Mouse (Mus musculus): Measurements from ENCODE around the gene Ptp4a2.

The Ptp4a2 gene

DNA sequence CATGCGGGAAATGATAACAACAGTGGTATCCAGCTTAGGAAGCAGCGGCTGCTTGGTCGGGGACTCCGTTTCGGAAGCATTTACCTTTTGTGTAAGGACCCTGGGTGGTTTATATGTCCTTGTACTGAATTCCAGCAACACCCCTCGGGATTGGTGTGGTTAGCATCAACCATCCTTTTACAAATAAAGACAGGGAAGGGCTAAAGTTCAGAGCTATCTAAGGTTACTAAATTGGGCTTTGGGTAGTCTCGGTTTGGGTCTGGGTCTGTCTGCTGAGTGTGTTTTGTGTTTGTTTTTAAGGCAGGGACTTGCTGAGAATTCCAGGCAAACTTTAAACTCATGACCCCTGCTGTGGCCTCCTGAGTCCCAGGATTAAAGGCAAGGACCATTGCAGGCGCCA, 15.2 kb upstream of the Ptp4a2 start:
- in situ Hi-C loops (cut with MseI, MboI): no loop called here

DNA sequence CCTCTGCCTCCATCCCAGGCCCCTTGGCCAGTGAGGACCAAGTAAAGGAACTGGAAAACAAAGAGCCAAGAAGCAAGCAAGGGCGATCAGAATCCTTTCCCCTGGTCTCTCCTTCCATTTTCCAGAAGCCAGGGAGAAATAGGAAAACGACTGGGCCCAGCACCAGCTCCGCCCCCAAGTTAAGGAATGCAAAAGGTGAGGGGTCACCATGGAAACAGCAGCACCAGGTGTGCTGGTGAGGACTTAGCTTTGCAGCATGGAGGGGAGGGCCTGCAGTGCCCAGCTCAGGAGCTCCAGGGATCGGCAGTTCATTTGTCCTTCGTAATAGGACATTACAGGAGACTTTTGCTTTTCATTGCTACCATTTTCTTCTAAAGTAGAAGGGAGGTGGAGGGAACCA, 13.0 kb upstream of the Ptp4a2 start:
- in situ Hi-C loops (cut with MseI, MboI): no loop called here

DNA sequence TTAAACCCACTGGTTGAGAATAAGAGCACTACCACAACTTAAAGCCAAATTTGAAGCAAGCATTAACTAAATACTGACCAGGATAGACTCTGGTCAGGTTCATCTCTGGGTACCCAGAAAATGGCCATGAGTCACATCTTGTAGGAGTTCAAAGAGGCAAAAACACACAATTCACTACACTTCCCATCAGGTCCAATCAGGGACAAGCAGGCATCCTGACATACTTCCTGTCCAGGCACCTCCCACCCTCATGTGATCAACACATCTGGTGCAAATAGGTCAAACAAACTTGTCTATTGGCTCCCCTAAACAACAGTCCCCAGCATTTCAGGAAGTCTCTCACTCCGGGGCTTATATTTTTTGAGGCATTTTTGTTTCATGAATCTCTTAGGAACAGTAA, 7.7 kb upstream of the Ptp4a2 start:
- in situ Hi-C loops (cut with MseI, MboI): no loop called here

DNA sequence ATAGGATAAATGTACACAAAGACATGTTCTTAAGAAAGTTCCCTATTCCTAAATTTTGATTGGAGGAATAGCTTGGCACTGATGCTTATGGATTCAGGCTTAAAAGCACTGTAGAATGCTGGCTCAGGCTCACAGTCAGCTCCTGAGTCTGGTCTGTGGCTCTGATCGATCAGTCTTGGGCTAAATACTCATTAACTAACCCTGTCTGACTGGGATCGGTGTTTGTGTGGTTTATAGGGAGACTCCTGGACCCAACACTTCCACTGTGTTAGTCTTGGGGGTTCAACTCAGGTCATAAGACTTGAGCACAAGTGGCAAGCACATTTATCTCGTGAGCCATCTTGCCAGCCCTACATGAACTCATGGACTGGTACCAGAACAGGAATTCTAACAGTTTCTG, 6.0 kb upstream of the Ptp4a2 start:
- in situ Hi-C loops (cut with MseI, MboI): no loop called here

DNA sequence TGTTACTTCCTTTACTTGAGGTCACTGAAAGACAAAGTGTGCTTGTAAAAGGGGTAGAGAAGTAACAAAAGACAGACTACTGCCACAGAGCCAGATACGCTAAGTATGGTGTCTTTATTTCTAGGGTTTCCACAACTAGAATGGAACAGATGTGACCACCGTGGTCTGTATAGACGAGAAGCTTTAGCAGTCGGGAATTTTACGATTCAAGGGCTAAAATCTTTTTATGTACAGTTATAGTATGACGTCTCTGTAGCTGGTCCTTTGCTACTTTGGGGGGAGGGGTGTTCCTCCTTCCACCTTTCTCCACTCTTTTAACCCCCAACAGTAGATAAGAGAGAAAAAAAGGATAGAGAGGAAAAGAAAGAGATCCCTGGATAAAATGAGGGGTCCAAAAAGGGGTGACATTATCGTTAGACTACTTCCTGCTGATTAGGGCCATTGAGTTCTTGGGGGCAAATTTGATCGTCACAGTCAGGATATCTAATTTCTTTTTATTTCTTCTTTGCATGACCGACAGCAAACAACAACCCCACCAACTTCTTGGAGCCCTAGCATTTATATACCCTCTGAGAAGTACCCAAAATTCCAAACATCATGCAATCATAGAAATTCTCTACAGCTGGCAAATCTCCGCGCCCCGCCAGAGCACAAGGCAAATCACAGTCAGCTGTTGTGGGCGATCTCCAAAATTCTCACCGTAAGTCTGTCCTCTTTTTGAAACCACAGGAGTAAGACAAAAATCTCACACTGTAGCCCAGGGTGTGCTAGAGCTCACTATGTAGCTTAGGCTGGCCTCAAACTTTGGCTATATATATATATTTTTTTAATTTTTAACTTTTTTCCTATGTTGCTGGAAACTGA, 818 bp downstream of the Ptp4a2 start:
- in situ Hi-C loops (cut with MseI, MboI): no loop called here

DNA sequence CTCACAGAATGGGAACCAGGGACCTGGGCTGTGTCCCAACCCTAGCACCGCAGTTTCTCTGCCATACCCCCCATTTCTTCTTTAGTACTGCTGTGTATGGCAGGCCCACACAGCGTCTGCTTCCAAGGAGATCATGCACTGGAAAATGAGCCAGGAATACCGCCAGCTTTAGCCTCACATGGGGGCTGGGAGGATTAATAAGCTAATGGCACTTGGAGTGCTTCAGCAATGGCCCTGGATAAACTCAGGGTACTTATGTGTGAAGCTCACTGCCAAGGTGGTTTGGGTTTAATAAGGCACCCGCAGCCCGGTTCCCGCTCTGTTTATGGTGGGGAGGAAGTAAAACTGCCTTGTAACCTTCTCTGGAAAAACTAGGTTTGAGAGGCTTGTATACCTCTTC, 6.6 kb downstream of the Ptp4a2 start:
- in situ Hi-C loops (cut with MseI, MboI): no loop called here

DNA sequence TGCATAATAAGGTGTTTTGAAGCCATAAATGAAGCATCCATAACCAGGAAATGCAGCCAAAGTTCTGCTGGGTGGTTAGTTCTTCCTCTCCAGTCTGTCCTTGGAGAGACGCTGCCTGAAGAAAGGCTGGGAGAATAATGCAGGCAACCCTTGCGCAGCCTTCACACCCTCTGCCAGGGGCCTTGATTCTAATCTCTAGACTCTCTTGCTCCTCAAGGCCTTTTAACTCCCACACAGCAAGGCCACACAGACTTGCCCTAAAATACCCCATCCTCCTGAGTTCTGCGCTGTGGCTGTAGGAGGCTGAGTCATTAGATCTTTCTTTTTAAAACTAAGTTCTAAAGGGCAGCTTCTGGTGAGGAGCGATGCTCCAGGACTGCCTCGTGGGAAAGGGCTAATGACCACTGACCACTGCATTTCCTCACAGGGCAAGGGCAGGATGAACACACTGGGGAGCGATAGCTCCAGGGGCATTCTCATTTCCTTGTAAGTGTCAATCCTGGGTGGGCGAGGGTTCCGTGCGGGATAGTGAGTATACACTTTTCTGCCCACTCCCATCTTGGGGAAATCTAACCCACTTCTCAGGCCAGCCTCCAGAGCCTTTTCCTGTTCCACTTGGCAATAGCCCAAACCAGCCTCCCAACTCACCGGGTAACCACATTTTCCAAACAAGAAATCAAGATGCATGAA, 7.6 kb downstream of the Ptp4a2 start:
- in situ Hi-C loops (cut with MseI, MboI): no loop called here

DNA sequence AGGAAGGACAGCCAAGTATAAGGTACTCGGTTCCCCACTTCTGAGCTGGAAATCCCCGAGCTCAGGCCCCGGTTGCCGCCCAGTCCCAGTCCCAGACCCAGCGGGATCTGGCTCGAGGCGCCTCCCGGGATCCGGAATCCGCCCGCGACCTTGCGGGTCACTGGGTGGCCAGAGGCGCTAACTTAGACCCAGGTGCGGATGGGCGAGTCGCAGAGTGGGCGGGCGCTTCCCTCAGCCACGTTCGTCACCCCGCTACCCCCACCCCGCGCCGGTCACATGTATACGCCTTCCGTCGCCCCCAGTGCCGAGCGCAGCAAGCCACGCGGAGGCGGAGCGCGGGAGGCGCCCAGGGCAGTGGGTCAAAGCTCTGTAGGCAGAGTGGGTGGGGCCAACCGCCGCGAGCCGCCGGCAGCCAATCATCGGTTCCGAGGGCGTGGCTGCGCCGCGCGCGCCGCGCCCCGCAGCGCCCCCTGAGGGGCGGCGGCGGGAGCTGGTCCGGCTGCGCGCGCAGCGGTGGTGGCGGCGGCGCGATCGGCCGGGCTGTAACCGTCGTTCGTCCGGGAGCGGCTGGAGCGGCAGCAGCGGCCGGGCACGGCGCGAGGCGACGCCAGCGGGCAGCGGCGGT, 8.8 kb downstream of the Ptp4a2 start:
- in situ Hi-C loops (cut with MseI, MboI): no loop called here

DNA sequence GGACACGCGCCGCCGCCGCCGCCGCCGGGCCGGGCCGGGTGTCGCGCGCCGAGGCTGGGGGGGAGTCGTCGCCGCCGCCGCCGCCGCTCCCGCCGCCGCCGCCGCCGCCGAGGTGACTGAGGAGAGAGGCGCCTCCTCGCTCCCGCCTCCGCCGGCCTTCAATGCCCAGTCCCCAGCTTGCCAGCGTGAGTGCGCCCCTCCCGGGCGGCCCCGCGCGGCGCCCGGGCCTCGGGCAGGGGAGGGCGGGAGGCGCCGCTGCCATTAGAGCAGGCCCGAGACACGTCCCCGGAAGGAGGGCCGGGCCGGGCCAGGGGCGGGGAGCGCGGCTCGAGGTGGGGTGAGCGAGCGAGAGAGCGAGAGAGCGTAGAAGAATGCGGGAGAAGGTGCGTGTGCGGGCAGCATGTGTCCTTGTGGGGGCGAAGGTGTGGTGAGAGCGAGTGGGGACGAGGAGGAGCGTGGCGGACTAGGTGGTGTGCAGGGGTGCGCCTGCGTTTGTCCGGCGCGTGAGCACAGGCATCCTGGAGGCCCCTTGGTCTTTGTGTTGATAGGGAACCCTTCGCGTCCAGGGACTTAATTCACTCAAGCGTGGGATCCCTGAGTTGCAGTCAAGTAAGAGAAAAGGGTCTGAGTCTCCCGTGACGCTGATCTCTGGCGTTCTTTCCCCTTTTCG, 9.5 kb downstream of the Ptp4a2 start:
- in situ Hi-C loops (cut with MseI, MboI): no loop called here

DNA sequence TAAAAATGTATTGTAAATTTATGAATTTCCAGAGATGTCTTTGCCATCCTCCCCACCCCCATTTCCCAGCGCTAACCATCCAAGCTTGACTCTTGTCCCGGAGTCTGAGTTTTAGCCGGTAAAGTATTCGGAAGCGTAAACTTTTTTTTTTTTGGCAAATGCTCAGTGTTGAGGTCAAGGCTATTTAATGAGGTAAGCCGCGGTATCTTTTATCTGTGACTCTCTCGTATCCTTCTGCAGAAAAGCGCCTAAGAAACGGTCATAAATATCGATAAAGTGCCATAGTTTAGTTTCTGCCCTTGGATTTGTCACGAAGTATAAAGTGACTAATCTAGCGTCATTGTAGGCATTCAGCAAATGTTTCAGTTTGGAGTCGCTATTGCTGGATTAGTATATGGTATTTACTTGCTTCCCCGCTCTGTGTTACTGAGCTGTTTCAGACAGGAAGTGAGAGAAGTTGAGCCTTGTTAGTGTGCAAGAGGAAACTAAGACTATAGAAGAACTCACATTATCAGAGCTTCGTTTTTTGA, 10.1 kb downstream of the Ptp4a2 start:
- in situ Hi-C loops (cut with MseI, MboI): no loop called here

DNA sequence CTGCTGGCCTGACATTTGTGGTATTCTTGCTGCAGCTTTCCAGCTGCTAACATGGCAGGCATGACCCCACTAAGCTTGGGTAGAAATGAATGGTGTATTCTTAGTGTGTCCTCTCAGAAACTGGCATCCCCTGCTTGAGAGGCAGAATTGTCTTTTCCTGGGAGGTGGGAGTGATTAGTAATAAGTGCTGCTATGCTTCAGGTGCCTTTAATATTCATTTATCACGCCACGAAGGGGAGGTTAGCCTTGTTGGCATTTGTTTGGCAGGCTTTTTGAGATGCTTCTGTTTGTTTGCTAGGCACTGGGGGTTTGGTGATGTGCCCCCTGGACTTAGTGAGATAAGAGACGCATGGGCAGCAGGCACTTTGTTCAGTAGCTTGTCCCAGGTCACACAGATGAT, 11.3 kb downstream of the Ptp4a2 start:
- in situ Hi-C loops (cut with MseI, MboI): no loop called here

DNA sequence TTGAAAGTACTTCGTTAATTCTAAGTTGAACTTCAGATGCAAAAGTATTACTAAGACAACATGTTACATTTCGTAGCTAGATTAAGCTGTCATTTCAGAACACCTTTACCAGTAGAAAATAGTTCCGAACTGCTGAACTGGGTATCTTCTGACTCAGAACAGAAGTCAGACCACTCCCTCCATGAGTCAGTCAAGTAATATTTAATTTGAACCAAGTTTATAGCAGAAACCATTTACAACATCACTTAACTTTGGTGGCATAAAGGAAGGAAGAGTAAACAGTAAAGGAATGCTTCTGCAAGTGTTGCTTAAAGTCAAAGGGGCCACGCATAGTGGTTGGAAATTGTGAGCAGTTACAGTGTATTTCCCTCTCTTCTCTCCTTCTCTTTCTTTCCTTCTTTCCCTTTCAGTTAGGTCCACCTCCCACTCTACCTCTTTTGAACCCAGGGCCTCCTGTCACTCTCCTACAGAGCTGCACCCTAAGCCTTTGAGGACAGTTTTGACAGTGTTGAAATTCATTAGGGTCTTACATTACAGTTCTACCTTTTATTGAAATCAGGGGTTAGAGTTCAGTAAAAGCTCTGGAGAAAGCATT, 12.3 kb downstream of the Ptp4a2 start:
- in situ Hi-C loops (cut with MseI, MboI): no loop called here

DNA sequence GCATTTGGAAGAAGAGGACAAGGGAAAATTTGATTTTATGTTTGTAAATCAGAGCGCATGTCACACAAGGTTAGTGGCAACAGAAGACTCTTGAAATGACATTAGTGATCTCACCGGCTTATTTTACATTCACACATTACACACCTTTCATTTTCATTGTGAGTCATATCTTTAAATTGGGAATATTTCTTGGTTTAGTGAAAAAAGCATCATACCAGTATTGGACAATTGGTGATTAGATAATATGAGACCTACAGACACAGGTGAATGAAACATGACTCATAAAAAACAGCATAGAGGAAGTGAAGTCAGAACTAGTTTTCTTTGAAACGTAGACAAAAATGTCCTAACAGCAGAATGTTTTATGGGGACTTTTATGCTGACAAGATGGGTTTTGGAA, 16.6 kb downstream of the Ptp4a2 start:
- in situ Hi-C loops (cut with MseI, MboI): no loop called here

DNA sequence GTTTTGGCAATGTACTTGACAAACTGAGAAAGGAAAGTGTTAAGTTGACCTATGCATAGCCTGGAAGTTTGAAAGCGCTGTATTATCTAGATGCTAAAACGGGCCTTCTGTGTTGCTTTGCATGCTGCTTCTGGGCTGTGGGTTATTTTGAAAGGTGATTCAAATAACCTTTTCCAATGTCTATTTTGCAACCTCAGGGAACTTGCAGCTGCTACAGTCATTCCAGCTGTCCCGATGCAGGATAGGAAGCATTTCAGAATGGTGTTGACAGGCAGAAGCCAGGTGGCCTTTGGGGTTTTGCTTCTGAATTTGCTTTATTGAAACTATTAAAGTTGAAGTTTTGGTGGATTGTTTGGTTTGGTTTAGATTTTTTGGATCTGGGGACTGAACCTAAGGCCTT, 17.1 kb downstream of the Ptp4a2 start:
- in situ Hi-C loops (cut with MseI, MboI): no loop called here

DNA sequence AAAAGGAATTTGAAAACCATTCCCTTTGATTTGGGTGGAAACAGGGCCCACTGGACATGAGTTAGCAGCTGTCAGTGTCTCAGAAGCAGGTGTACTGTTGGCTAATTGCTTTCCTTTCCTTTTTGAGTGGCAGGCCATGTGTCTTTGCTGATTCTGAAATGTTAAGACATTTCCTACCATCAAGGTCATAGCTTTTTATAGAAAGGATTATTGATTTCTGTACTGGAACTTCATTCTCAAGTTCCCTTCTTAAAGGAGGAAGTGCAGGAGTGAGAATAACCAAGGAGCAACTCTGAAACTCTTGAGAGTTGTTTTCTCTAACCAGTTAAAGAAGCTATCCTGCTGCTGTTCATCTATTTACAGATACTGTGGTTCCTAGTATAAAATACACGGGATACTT, 18.8 kb downstream of the Ptp4a2 start:
- in situ Hi-C loops (cut with MseI, MboI): loop anchor here in 1 of 2 experiments (5.0 kb wide), 1 partner anchor 42 kb away; no protein-coding TSS in a partner anchor

DNA sequence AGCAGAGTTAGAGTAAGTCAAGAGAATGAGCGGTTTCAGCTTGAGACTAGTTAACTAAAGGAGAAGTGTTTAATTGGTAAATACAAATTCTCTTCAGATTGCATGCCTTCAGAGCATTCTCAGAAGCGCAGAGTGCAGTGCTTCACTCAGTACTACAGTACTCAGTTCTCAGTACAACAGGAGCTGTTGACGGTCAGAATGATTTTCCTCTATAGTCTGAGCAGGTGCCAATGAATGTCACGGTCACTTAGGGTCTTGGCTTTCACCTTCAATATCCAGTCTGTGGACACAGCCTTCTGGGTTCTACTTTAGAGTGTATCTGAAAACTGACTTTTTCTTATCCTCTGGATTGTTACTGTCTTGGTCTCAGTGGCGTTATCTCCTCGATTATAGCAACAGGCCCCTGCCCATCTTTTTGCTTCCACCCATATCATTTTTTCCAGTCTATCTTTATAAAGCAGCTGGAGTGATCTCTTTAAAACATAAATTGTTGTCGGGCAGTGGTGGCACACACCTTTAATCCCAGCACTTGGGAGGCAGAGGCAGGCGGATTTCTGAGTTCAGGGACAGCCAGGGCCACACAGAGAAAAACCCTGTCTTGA, 19.4 kb downstream of the Ptp4a2 start:
- in situ Hi-C loops (cut with MseI, MboI): loop anchor here in 1 of 2 experiments (5.0 kb wide), 1 partner anchor 43 kb away; no protein-coding TSS in a partner anchor

DNA sequence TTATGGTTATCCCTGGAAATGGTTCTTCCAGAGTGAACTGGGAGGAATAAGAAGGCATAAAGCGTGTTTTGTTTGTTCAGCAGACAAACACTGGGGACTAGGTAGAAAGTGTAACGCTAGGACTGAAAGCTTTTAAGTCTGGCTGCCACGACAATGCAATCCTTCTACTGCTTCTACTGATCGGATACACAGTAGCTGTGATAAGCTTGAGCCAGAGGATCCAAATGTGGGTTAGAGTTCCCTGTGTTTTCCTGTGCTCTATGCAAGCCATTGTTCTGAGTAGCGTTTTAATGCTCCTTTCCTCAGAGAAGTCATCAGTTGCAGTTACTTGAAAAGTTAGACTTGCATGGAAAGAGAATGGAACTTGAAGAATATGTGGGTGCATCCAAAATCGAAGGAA, 23.6 kb downstream of the Ptp4a2 start:
- in situ Hi-C loops (cut with MseI, MboI): loop anchor here in 1 of 2 experiments (5.0 kb wide), 1 partner anchor 47 kb away; no protein-coding TSS in a partner anchor

DNA sequence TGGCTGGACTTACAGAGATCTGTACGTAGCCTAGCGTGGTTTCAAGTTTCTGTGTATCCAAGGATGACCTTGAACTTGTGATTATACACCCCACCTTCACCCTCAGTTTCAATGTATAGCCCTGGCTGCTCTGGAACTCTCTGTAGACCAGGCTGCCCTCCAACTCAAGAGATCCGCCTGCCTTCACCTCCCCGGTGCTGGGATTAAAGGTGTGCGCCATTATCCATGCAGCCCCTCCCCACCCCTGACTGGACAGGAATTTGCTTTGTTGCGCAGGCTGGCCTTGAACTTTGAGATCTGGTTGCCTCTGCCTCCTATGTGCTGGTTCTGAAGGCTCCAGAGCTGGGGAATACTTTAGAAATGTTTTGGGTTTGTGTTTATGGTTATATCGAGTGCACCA, 24.3 kb downstream of the Ptp4a2 start:
- in situ Hi-C loops (cut with MseI, MboI): loop anchor here in 1 of 2 experiments (5.0 kb wide), 1 partner anchor 48 kb away; no protein-coding TSS in a partner anchor

DNA sequence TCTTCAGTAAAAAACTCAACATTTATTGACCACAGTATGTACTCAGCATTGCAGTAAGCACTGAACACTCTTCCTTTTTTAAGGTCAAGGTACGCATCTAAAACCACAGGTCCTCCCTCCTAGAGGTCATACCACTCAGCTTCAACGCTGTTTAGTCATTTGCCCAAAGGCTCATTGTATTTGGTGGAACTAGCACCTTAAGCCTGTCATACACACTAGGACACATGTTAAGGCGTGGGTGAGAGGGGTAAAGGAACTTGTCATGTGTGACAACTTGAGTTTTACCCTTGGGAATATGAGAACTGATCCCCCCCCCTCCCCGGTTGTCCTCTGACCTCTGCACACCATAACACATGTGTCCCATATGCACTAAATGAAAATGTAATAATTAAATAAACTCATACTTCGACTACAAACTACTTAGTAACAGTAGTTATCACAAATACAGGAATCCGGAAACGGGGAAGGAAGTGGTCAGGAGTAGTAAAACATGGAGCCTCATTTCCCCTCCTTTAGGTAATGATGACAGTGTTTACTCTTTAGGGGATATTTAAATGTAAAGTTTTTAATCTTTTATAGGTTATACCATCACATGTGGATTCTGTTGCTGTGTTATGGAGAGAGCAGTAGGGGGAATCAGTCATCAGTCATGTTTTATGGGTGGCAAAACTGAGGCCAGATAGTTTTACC, 29.0 kb downstream of the Ptp4a2 start:
- in situ Hi-C loops (cut with MseI, MboI): loop anchor here in 1 of 2 experiments (5.0 kb wide), 1 partner anchor 53 kb away; no protein-coding TSS in a partner anchor

DNA sequence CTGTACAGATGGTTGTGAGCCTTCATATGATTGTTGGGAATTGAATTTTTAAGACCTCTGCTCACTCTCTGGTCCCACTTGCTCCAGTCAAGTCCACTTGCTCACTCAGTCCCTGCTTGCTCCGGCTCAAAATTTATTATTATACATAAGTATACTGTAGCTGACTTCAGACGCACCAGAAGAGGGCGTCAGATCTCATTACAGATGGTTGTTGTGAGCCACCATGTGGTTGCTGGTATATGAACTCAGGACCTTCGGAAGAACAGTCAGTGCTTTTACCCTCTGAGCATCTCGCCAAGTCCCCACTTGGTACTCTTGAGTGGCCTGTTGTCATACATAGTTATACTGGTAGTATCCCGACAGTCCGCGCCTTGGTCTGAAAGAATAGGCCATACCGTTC, 35.8 kb downstream of the Ptp4a2 start:
- in situ Hi-C loops (cut with MseI, MboI): no loop called here
